Mouse (Mus musculus) forebrain, embryonic 13.5 days (tissue): Measurements from ENCODE around the gene BC052040. TPM values are rescaled to one million over a fixed set of nuclear protein-coding genes. Genes with fewer than 3 reads are reported as not detected.

ENCODE experiments used
- ATAC-seq: fragments of 200-750 bp; cut with Nextera tagmentation; 2 replicates; pipeline ENCODE4 v1.8.0; 2017
- H3K27ac ChIP-seq: fragments of 300-500 bp; sonication (generic); 2 replicates; pipeline ENCODE4 v1.5.1; 2015; ENCODE audit warnings: inconsistent platforms, mild to moderate bottlenecking, moderate library complexity
- H3K27me3 ChIP-seq: fragments of 300-500 bp; sonication (generic); 2 replicates; pipeline ENCODE4 v1.6.1; 2015; ENCODE audit warnings: mild to moderate bottlenecking, inconsistent platforms
- H3K36me3 ChIP-seq: fragments of 300-500 bp; sonication (generic); 2 replicates; pipeline ENCODE4 v1.6.1; 2015; ENCODE audit warnings: mild to moderate bottlenecking, inconsistent platforms; ENCODE audit not compliant: poor library complexity, severe bottlenecking
- H3K4me1 ChIP-seq: fragments of 300-500 bp; sonication (generic); 2 replicates; pipeline ENCODE4 v1.6.1; 2015; ENCODE audit warnings: inconsistent platforms
- H3K4me2 ChIP-seq: fragments of 300-500 bp; sonication (generic); 2 replicates; pipeline ENCODE4 v1.6.1; 2015; ENCODE audit warnings: inconsistent platforms, mild to moderate bottlenecking, moderate library complexity
- H3K4me3 ChIP-seq: fragments of 300-500 bp; sonication (generic); 2 replicates; pipeline ENCODE4 v1.5.1; 2015; ENCODE audit warnings: mild to moderate bottlenecking, inconsistent platforms
- H3K9ac ChIP-seq: fragments of 300-500 bp; sonication (generic); 2 replicates; pipeline ENCODE4 v1.6.1; 2015; ENCODE audit warnings: mild to moderate bottlenecking, inconsistent platforms
- H3K9me3 ChIP-seq: fragments of 300-500 bp; sonication (generic); replicated peaks from 2 replicates; pipeline ENCODE4 v1.6.1; 2016; ENCODE audit warnings: inconsistent platforms
- WGBS: fragments of 180-500 bp; shearing (Covaris S2); methylation state at CpG from one replicate; pipeline ENCODE4 v1.1.7; 2015; 5-methylcytosine and 5-hydroxymethylcytosine counted together
- polyA plus RNA-seq: library from polyadenylated mRNA; unstranded; fragments of >200 nt; fragmentation: Nextera tagmentation; extraction: Ambion mirVana; gene quantifications from 2 replicates; pipeline ENCODE4 v1.2.1, GENCODE M21; 2015

BC052040 gene
- polyA plus RNA-seq, 1 experiment from 2014 or later = 21.0 TPM

DNA sequence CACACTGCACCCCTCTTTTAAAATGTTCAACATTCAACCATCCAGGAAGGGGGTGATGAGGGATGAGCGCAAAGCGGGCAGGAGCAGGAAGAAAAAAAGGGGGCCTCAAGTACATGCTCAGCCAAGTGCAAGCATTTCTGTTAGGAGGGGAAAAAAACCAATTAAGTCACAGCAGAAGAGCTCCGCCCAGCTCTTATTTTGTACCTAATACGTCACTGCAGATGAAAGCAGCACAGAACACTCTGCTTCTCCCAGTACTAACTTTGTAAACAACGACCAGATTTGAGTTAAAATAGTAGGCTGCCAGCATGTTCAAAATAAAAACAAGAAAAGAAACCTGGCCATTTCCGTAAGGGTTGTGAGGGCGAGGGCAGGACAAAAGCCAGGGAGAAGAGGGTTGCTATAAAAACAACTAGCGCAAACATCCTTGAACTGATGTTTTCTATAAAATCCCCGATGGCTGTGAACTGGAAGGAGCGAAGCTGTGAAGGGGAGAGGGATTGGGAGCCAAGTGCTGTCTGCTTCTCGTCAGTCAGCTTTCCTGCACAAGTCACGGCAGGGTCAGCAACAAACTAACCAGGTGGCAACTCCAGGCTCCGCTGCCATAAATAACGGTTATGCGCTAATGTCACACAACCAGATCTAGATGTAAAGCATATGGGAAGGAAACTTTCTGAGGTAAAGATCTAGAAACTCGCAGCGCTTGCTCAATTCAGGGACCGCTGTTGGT is 2.2 kb upstream of the BC052040 start:
- no peaks in the 10 kb centered on the region for H3K27me3 ChIP-seq
- H3K4me1 ChIP-seq = peaks cover 29% of the 10 kb centered on the region
- H3K36me3 ChIP-seq = no peaks in the 10 kb centered on the region
- H3K4me3 ChIP-seq = peak overlapping the region; percentile 28
- H3K9ac ChIP-seq = peak overlapping the region; percentile 32
- H3K9me3 ChIP-seq = no peaks in the 10 kb centered on the region
- no peak; the same call in 1 of the 2 replicates for ATAC-seq
- peak overlapping the region; percentile 66 for H3K27ac ChIP-seq
- 12% methylated on average over 18 of the region's 18 CpGs for WGBS
- peak overlapping the region; percentile 58 for H3K4me2 ChIP-seq

DNA sequence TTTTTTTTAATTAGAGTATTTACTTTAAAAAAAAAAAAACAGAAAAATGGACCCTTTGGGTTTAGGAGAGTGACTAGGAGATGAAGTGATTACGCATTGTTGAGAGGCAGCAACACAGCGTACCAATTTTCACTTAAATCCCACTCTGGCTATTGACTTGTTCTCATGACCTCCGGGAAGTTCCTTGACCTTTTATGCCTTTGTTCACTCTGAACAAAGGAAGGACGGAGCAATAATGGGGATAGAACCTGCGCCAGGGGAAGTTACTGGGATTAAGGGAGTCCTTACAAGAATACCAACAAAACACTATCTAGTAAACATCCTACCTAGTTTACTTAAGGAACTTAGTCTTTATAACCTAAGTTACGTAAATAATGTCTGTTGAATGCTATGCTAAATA is 1.5 kb upstream of the BC052040 start:
- Histone ChIP-seq H3K27me3 (no peaks in the 10 kb centered on the region), H3K9ac (no peak overlapping the region), H3K27ac (peak overlapping the region; percentile 66), H3K36me3 (no peaks in the 10 kb centered on the region), H3K4me2 (peak overlapping the region; percentile 58), H3K4me3 (0 out of 2 replicates have a peak overlapping the region, but pooled peaks have one; percentile 7), H3K9me3 (no peaks in the 10 kb centered on the region), H3K4me1 (peaks cover 29% of the 10 kb centered on the region)
- ATAC-seq = no peak
- 11% methylated on average over 6 of the region's 6 CpGs for WGBS

DNA sequence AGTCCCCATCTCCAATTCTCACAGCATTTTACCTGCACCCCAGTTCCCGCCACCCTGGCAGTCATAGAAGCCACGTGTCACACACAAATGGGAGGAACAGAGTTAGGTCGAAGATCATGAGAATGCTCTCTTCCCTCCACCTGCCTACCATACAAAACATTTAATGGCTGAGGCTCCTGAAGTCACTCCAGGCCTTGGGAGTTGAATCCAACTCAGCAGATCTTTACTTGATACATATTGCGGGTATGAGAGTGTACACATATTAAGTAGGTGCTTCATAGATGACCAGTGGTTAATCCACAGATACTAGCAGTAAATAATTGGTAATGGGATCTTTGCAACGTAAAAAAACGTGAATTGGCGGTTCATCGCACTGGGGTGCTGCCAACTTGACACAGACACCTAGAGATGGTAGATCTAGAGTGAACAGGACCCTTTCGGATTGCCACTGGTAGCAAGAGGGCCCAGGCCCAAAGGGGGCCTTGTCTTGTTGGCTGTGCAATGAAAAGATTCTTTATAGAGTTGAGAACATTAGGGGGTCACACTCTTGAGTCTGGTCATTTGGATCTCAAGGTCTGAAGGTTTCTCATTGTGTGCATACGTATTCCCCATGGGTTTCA is 583 bp downstream of the BC052040 start:
- Histone ChIP-seq H3K9ac (peak overlapping the region; percentile 62), H3K27me3 (no peaks in the 10 kb centered on the region), H3K4me2 (peak overlapping the region; percentile 60), H3K4me1 (peaks cover 29% of the 10 kb centered on the region), H3K4me3 (peak overlapping the region; percentile 60), H3K9me3 (no peaks in the 10 kb centered on the region), H3K27ac (peak overlapping the region; percentile 69), H3K36me3 (no peaks in the 10 kb centered on the region)
- WGBS = 68% methylated on average over 10 of the region's 10 CpGs
- ATAC-seq = no peak

DNA sequence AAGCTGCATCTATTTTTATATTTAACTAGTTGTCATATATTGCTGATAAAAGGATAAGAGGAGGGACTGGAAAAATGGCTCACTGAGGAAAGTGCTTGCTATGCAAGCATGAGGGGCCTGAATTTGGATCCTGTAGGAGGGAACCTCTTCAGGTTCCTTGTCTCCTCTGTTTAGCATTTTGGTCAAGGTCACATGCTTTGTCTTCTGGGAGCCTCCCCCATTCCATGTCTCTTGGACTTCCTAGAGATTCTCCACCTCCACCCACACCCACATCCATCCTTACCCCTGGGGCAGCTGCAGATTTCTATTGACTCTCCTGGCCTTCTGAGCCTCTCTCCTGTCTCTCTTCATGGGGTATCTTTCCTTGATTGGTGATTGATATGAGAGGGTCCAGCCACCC is 2.3 kb downstream of the BC052040 start:
- H3K27ac ChIP-seq = no peak overlapping the region
- no peak overlapping the region for H3K9ac ChIP-seq
- peaks cover 28% of the 10 kb centered on the region for H3K4me1 ChIP-seq
- H3K27me3 ChIP-seq = no peaks in the 10 kb centered on the region
- H3K4me2 ChIP-seq = peak overlapping the region; percentile 10; the same call in 1 of the 2 replicates
- H3K9me3 ChIP-seq = no peaks in the 10 kb centered on the region
- ATAC-seq = no peak
- no peak overlapping the region for H3K4me3 ChIP-seq
- no peaks in the 10 kb centered on the region for H3K36me3 ChIP-seq

DNA sequence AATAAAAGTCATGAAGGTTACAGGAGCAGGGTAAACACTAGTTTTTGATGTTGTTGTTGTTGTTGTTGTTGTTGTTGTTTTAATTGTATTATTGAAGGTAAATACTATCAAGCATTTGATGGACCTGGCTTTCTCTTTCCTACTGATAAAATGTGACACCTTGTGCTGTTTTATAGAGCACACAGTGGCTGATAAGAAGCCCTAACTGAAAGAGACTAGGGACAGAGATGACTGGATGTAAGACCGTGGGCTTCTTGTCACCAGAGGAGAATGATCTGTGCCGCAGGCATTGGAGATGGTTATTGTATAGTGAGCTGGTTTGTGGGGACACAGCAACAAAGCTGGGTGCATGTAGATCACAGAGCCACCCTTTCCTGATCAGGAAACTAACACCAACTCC is 9.1 kb downstream of the BC052040 start:
- WGBS = 97% methylated on average over 2 of the region's 2 CpGs
- ATAC-seq = no peak
- no peaks in the 10 kb centered on the region for H3K9me3 ChIP-seq
- no peaks in the 10 kb centered on the region for H3K36me3 ChIP-seq
- H3K27me3 ChIP-seq = no peaks in the 10 kb centered on the region
- H3K4me1 ChIP-seq = peaks cover 17% of the 10 kb centered on the region
- no peak overlapping the region for H3K4me2 ChIP-seq
- H3K27ac ChIP-seq = no peak overlapping the region
- no peak overlapping the region for H3K4me3 ChIP-seq
- H3K9ac ChIP-seq = no peak overlapping the region

DNA sequence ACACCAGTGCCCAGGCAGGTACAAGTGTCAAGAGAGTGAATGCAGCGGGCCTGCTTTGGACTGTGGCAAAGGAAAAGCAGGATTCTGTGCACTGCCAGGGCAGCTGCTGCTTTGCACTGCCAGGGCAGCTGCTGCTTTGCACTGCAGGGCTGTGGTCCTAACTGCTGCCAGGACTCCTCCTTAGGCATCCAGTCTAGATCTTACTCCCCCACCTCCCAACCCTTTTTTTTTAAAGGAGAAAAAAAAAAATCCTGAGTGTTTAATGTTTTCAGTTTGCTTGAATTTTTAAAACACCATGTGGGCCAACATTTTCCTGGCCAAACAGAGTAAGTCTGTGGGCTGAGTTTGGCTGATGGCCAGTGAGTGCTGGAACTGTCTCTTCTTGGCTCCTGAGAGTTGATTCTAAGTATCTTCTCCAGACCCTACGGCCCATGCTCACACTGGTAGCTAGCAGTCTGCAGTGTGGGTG is 11.2 kb downstream of the BC052040 start:
- peak; percentile 83 for ATAC-seq
- Histone ChIP-seq H3K9me3 (no peaks in the 10 kb centered on the region), H3K4me2 (no peak overlapping the region), H3K4me3 (no peak overlapping the region), H3K27ac (0 out of 2 replicates have a peak overlapping the region, but pooled peaks have one; percentile 45), H3K27me3 (no peaks in the 10 kb centered on the region), H3K36me3 (no peaks in the 10 kb centered on the region), H3K4me1 (peaks cover 21% of the 10 kb centered on the region), H3K9ac (peak overlapping the region; percentile 28; the same call in 1 of the 2 replicates)
- WGBS = 69% methylated on average over 2 of the region's 2 CpGs

DNA sequence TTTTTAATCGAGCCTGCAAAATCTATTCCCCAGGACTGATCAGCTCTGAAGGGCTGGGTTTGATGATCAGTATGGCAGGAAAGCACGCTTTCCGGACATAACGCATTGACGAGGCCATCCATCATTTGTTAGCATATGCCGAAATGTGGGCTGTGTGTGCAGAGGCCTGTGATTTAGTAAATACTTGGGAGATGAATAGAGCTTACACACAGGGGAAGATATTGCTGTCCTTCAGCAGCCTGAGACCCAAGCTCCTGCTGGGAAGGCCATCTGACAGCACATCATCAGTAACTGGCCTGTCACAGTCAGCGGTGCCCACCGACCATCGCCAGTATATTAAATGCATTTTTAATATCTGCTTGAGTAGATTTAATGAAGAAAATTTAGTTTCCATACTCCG is 15.5 kb downstream of the BC052040 start:
- ATAC-seq = no peak
- no peaks in the 10 kb centered on the region for H3K36me3 ChIP-seq
- H3K4me2 ChIP-seq = no peak overlapping the region
- no peaks in the 10 kb centered on the region for H3K9me3 ChIP-seq
- H3K27me3 ChIP-seq = no peaks in the 10 kb centered on the region
- H3K4me3 ChIP-seq = no peak overlapping the region
- peaks cover 30% of the 10 kb centered on the region for H3K4me1 ChIP-seq
- WGBS = 79% methylated on average over 10 of the region's 10 CpGs
- H3K9ac ChIP-seq = no peak overlapping the region
- no peak overlapping the region for H3K27ac ChIP-seq

DNA sequence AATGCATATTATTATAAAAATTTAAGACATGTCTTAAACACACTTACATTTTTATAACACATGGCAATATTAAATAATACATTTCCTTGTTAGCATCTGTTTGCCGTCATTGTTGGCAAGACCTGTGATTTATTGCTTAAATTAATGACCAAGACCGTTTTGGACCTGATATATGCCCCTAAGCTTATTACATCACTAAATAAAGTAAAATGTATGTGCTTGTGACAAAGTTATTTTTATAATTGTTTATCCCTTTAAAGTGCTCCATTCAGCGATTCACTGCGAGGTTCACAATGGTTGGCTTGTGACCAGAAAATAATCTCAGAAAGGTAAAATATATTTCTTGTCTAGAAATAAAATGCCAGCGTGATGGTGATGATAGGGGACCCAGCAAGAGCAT is 16.8 kb downstream of the BC052040 start:
- Histone ChIP-seq H3K4me3 (no peak overlapping the region), H3K36me3 (no peaks in the 10 kb centered on the region), H3K4me2 (no peak overlapping the region), H3K9me3 (no peaks in the 10 kb centered on the region), H3K27ac (no peak overlapping the region), H3K27me3 (no peaks in the 10 kb centered on the region), H3K4me1 (peaks cover 20% of the 10 kb centered on the region), H3K9ac (no peak overlapping the region)
- 90% methylated on average over 5 of the region's 5 CpGs for WGBS
- no peak for ATAC-seq

DNA sequence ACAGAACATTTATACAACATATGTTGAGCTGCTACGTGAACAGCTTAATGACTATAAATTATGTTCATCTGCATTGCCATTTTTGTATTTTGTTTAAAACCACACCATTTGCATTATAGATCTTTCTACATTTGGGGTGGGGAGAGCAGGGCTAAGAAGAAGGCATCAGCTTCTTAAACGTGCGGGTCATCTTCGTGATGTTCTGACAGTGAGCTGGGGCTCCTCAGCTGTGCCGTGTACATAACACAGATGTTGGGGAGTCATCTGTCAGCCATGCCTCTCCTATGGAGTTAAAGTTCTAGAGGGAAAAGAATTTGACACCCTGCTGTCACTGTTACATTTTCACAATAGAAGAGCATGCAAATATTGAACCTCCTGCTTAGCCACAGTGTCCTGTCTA is 19.2 kb downstream of the BC052040 start:
- Histone ChIP-seq H3K4me2 (no peak overlapping the region), H3K4me1 (peaks cover 30% of the 10 kb centered on the region), H3K27ac (peak overlapping the region; percentile 3; the same call in 1 of the 2 replicates), H3K9ac (no peak overlapping the region), H3K27me3 (no peaks in the 10 kb centered on the region), H3K9me3 (no peaks in the 10 kb centered on the region), H3K4me3 (no peak overlapping the region), H3K36me3 (no peaks in the 10 kb centered on the region)
- WGBS = 71% methylated on average over 5 of the region's 5 CpGs
- no peak for ATAC-seq

DNA sequence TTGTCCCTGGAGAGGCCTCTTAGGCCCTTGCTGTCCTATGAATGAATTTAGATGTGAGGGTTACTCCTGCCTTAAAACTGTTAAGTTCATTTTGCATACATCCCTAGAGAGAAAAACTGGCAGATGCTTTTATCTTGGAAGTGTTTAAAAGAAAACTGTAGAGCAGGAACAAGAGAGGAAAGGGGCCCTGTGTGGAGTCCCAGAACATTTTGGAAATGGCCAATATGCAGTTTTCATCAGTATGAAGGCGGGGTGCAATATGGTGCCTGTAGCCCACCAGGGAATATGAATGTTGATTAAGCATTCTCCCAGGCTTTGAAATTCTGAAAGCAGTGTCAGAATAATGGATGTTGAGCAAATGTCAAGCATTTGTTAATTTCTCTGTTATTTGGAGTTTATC is 19.8 kb downstream of the BC052040 start:
- Histone ChIP-seq H3K9ac (no peak overlapping the region), H3K9me3 (no peaks in the 10 kb centered on the region), H3K4me3 (no peak overlapping the region), H3K27me3 (no peaks in the 10 kb centered on the region), H3K36me3 (no peaks in the 10 kb centered on the region), H3K4me2 (no peak overlapping the region), H3K4me1 (peaks cover 34% of the 10 kb centered on the region), H3K27ac (peak overlapping the region; percentile 3; the same call in 1 of the 2 replicates)
- no peak for ATAC-seq
- 79% methylated on average over 1 of the region's 1 CpGs for WGBS

DNA sequence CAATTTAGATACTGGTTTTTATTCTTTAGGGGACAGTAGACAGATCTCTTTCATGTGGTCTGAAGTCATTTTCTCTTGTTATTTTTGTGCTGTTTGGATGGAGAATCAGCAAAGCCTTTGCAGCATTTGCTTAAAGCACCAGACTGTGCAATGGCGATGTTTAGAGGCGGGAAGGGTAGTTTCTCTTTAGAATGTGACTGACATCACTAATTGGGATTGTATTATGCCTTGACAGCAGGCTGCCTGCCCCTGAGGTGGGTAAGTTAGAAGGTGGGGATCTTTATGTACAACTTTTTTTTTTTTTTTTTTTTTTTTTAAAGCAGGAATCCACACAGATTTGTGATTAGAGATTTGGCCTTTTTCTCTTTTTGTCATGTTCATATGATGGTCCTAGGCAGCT is 20.6 kb downstream of the BC052040 start:
- 15% methylated on average over 2 of the region's 2 CpGs for whole genome bisulfite sequencing

DNA sequence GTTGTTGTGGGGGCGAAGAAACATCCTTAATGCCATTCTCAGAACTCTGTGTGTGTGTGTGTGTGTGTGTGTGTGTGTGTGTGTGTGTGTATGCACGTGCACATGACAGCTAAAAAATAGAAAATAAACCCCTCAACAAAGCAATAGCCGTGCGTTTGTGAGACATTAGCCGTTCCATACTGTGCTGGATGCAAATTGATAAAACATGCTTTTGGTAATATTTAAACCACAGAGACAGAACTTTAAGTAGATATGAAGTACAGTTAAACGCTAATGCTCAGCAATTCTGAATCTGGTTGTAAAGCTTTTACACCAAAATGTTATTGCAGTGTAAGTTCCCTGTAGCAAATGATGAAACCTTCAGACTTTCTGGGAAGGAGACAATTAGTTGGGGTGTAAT is 22.6 kb downstream of the BC052040 start:
- 87% methylated on average over 6 of the region's 6 CpGs for WGBS

More for the DNA sequence above, 20.6 kb downstream of the BC052040 start:
- Histone ChIP-seq H3K9me3 (no peaks in the 10 kb centered on the region), H3K9ac (no peak overlapping the region), H3K27ac (peak overlapping the region; percentile 7; the same call in 1 of the 2 replicates), H3K27me3 (no peaks in the 10 kb centered on the region), H3K4me3 (no peak overlapping the region), H3K4me2 (no peak overlapping the region), H3K36me3 (no peaks in the 10 kb centered on the region), H3K4me1 (peaks cover 31% of the 10 kb centered on the region)
- no peak for ATAC-seq

More for the DNA sequence above, 22.6 kb downstream of the BC052040 start:
- Histone ChIP-seq H3K9ac (no peak overlapping the region), H3K27ac (no peak overlapping the region), H3K27me3 (no peaks in the 10 kb centered on the region), H3K9me3 (no peaks in the 10 kb centered on the region), H3K4me3 (no peak overlapping the region), H3K36me3 (no peaks in the 10 kb centered on the region), H3K4me1 (peaks cover 31% of the 10 kb centered on the region), H3K4me2 (no peak overlapping the region)
- ATAC-seq = no peak
